Comparison of ENCODE assay signal across 21 mouse cellular contexts in genomic region chr1:122478003-122478402, GRCm38 (mm10).
"Had no signal": no experiment of that assay in that cellular context is flagged by ENCODE, and none has a peak within 500 bp of the region (broad histone marks: within the 10 kb centered on the region; RNA-seq: fewer than 3 reads in every experiment).

No protein-coding gene starts in this region.

- H3K9me3 ChIP-seq: kidney, embryonic 15.5 days; limb, embryonic 10.5 days; limb, embryonic 13.5 days; liver, embryonic 12.5 days; liver, embryonic 15.5 days; lung, embryonic 15.5 days; midbrain, embryonic 15.5 days; stomach, embryonic 15.5 days had no signal

- DNase-seq: kidney, adult 11 months; kidney, adult 8-10 months; kidney, postnatal 10 days; kidney, postnatal 36 days; liver; lung, adult 18-20 months; lung, postnatal 10 days; lung, postnatal 36 days; right cerebral cortex, adult 18-20 months; right cerebral cortex, postnatal 25 days; spleen, adult 18-20 months; thymus, postnatal 25 days had no signal

- H3K9ac ChIP-seq: kidney, embryonic 15.5 days; limb, embryonic 13.5 days; liver, embryonic 12.5 days; liver, embryonic 15.5 days; lung, embryonic 15.5 days; midbrain, embryonic 15.5 days; stomach, embryonic 15.5 days had no signal

- H3K4me2 ChIP-seq: kidney, embryonic 15.5 days; limb, embryonic 13.5 days; liver, embryonic 12.5 days; liver, embryonic 15.5 days; lung, embryonic 15.5 days; midbrain, embryonic 11.5 days; midbrain, embryonic 15.5 days; stomach, embryonic 15.5 days had no signal

- H3K27me3 ChIP-seq: kidney, embryonic 15.5 days; limb, embryonic 13.5 days; liver, embryonic 12.5 days; liver, embryonic 15.5 days; lung, embryonic 15.5 days; midbrain, embryonic 15.5 days; stomach, embryonic 15.5 days had no signal

- H3K4me1 ChIP-seq: kidney, embryonic 15.5 days; limb, embryonic 10.5 days; limb, embryonic 13.5 days; liver, embryonic 12.5 days; liver, embryonic 15.5 days; lung, embryonic 15.5 days; midbrain, embryonic 15.5 days; stomach, embryonic 15.5 days had no signal

- H3K36me3 ChIP-seq: kidney, embryonic 15.5 days; limb, embryonic 10.5 days; limb, embryonic 13.5 days; liver, embryonic 12.5 days; liver, embryonic 15.5 days; lung, embryonic 15.5 days; midbrain, embryonic 15.5 days; stomach, embryonic 15.5 days had no signal

- H3K4me3 ChIP-seq: kidney, embryonic 15.5 days; limb, embryonic 10.5 days; limb, embryonic 13.5 days; liver, embryonic 12.5 days; liver, embryonic 15.5 days; lung, embryonic 15.5 days; midbrain, embryonic 15.5 days; stomach, embryonic 15.5 days had no signal

- H3K27ac ChIP-seq: kidney, embryonic 15.5 days; limb, embryonic 10.5 days; limb, embryonic 13.5 days; liver, embryonic 12.5 days; liver, embryonic 15.5 days; lung, embryonic 15.5 days; midbrain, embryonic 15.5 days; stomach, embryonic 15.5 days had no signal

- ATAC-seq: liver, embryonic 12.5 days; midbrain, embryonic 15.5 days had no signal
